Mouse (Mus musculus) common myeloid progenitor, adult 5-6 weeks (primary cell): Measurements from ENCODE around the gene Ski. TPM values are rescaled to one million over a fixed set of nuclear protein-coding genes. Genes with fewer than 3 reads are reported as not detected.

Experiments
- ATAC-seq: replicated peaks from 2 replicates; pipeline ENCODE4 v1.8.0; 2016; ENCODE audit warnings: low read depth, mild to moderate bottlenecking, moderate TSS enrichment, inconsistent platforms; ENCODE audit not compliant: poor library complexity, severe bottlenecking
- total RNA-seq: library from RNA; stranded (forward); fragments of 200-1000, 187-1606 nt; gene quantifications from 2 replicates; pipeline ENCODE4 v1.2.3, GENCODE M21; 2017

Ski gene
- total RNA-seq, 1 experiment from 2014 or later: 9.9 TPM

DNA sequence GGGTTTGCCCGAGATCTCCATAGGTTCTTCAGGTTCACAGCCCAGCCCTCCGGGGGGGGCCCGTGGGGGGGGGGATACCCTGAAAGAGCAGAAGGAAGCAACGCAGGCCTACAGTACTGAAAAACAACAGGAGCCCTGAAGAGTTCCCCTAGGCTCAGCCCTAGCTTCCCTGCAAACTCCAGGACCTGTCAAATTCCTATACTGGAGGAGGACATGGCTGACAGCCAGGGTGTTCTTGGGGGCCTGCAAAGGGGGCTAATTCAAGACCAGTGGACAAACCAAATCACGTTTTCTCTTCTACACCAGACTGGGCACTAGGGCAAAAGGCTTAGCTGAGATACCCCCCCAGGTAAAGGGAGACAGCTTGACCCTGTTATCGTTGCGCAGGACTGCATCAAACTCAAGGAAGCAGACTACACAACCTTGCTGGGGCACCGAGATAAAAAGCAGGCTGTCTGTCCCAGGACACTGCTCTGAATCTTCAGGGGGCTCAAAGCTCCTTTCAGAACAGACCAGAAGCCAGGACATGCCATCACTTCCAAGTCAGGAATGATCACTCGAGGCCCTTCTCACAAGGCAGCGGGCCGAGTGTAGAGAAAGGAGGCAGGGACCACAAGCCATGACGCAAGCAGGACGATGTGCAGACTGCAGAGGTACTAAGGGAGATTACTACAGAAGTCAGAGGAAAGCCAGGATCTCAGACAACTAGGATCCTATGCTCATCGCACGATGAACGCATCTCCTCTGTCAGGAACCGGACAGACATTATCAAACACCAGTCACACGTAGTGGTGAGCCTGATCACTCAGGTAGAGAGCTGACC is 37.9 kb downstream of the Ski start:
- ATAC-seq: no peak

DNA sequence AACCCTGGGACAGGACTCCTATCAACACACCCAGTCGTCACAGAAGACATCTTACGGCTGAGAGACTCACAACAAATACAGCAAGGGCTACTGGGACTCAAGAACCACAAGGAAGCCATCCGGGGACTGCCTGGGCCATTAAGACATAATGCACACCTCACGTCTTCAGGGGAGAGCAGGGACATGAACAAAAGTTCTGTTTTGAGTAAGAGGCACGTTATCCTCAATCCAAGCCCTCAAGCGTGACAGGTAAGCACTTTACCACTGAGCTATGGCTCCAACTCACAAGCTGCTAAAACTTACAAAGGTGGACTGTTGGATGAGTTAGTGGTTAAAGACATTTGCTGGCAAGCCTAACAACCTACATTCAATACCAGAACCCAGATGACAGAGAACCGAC is 39.2 kb downstream of the Ski start:
- ATAC-seq: no peak

DNA sequence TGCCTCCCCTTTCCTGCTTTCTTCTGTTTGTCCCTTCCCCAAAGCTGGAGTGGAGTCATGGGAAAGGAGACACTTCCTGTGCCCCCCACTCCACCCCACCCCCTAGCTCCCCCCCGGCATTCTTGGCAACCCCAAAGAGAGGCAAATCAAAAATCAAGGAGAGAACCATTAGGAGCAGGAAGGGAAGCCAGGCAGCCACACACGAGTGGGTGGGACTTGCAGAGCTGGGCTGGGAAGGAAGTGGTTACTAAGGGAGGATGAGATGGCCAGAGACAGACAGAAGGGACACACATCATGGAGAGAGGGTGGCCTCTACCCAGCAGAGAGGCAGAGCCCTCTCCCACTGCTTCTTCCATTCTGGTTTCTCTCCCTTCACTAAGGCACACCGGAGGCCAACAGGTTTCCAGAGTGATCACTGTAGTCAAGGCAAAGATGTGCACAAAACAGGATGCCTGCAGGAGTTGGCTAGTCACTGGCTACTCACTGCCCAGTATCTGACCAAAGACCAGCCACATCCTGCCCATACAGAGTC is 43.3 kb downstream of the Ski start:
- peak; percentile 77 for ATAC-seq

DNA sequence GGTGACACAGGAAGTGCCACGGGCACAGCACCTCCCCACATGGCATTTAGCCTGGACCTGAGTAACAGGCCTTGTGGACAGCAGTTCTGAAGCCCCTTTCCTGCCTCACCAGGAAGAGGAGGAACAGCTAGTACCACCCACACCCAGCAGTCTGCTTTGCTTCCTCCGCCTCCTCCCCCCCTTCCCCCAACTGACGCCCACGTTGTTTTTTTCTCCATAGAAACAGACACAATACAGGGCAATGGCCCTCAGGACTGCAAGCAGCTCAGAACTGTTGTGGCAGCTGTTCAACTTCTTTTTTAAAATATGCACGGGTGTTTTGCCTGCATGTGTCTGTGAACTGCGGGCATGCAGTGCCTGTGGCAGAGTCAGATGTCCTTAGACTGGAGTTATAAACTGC is 44.1 kb downstream of the Ski start:
- peak; percentile 79 for ATAC-seq

DNA sequence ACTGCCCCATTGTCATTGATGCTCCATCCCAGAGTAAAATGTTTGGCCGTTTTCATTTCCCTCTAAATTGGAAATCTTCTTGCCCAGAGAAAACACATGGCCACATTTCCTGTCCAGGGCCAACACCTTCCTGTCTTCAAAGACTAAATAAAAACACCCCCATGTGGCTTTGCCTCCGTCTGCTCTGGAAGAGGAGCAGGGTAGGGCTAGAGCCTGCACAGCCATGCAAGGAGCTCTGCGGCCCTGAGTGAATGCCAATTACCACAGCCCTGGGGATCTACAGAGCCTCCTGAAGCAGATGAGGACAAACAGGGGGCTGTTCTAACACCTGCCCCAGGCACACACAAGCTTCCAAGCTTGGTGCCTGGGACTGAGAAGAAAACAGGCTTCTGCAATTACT is 46.2 kb downstream of the Ski start:
- ATAC-seq: no peak

DNA sequence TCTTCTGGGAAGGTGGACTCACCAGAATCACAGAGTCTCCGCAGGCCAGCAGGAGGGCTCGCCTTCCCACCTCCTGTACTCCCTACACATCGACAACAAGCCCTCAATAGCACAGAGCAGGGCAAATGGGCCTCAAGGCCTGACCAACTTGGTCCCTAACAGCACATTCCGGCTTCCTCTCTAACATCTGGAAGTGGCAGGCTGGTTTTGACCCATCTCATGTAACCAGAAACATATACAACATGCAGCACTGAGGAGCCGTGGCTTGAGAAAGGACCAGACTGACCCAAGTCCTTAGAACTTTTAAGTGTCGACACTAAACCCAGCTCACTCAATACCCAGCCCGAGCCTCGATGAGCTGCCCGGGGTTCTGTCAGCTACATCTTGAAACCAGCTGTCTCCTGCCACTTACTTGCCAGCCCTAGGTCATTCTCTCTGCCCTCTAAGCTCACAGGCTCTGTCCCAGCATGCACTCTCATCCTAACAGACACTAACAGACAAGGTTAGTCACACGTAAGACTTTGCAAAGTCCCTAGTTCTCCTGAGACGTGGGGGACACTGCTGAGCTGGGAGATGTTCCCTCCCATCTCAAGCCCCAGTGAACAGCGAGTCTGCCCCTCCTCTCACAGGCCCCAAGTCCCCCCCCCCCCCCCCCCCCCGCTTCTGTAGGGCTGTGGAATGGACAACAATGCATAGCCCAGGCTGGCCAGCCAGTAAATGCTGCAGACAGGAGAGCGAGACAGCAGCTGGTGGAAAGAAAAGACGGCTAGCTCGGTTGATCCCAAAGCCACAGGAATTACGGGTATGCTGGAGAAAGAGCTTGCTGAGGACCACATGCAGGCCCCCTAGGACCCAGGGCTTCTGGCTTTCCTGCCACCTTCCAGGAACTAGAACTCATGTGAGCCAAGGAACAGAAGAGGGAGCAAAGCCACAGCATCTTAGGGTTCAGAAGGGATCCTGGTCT is 48.3 kb downstream of the Ski start:
- ATAC-seq: no peak

DNA sequence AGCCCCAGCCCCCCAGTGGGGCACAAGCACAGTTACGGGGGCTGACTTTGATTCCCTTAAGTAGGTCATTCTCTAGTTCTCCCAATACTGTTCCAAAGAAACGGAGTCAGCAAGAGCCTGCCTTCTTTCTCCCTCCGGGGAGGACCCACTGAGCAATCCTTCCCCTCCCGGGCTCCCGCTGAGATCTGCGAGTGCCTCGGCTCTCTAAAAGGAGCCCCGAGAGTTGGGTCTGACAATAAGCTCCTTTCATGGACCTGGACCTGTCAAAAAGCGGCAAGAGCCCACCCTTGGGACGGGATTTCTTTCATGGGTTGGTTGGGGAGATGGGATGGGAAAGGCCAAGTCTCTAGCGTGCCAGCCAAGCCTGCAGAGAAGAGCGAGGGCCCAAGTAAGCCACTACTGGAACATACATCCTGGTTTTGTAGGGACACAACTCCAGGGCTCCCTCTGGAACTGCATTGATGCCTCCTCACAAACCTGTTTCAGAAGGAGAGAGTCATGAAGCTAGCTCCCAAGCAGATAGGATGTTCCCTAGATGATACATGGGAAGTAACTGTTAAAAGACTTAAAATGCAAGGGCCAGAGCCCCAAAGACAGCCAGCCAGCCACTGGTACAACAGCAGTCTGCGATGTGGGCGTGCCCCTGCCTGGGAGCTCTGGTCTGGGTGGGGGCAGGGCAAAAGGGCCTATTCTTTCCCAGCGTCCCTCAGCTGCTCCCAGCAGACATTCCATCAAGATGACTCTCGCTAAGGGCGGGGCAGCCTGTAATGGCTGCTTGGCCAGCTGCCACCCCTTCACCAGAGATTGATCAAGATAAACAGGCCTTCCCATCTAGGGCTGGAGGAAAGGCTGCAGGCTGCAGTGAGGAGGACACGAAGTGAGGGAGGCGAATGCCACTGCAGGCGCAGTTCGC is 49.2 kb downstream of the Ski start:
- ATAC-seq: peak; percentile 41

DNA sequence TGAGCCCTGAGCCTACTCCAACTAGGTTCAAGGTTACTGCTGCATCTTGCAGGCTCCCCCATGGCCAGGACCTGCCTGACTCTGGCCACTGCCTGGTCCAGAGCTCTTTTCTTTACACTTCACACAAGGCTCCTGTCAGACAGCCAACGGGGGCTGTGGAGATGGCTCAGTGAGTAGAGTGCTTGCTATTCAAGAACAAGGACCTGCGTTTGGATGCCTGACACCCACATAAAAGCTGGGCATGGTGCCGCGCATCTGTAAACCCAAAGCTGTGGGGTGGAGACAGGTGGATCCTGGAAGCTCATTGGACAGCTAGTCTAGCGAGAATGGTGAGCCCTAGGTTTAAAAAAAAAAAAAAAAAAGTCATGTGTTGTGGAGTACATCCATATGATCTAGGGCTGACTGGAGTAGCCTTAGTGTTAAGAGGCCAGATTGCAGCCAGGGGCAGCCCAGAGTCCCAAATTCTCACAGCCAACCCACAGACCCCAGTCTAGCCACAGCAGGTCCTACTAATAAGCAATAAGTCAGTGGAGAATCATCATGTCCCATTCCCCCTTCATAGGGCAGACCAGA is 50.3 kb downstream of the Ski start:
- no peak for ATAC-seq

DNA sequence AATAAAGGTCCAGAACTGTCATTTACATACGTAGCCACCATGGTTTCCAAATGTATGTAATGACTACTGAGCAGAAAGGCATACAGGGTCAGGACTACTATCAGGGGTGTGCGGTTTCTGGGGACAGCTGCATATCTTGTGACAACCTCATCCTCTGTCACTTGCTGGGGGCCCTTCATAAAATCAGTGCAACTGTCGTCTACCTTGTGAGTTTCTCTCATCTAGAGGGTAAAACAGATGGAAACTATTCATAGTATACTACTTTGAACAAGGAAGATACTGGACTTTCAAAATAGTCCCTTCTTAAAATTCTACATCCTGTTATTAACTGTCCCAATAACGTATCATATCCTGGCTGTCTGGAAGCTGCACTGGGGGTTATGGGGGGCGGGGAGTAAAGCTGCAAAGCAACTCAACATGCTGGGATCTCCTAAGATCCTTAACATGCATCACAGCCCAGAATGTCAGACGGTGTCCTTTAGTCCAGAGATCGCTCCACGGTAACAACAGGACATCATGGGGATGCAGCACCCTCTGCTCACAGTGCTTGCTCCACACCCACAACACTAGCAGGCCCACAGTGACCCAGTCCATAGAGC is 51.7 kb downstream of the Ski start:
- ATAC-seq: no peak

DNA sequence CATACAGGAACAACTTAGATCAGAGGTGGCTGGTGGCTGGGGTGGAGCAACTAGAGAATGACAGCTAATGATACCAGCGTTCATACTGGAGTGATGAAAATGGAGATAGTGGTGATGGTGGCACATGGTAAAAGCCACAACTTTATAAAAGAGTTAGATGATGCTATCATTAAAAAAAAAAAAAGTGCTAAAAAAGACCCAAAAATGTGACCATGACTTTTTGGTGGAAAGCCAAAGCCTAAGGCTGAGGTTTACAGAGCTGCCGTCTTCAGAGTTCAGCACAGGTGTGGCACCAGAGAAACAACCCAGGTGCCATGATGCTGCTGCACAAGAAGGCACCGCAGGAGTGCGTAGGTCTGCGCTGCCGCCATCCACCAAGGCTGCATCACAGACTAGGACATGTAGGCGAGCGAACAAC is 53.5 kb downstream of the Ski start:
- no peak for ATAC-seq

DNA sequence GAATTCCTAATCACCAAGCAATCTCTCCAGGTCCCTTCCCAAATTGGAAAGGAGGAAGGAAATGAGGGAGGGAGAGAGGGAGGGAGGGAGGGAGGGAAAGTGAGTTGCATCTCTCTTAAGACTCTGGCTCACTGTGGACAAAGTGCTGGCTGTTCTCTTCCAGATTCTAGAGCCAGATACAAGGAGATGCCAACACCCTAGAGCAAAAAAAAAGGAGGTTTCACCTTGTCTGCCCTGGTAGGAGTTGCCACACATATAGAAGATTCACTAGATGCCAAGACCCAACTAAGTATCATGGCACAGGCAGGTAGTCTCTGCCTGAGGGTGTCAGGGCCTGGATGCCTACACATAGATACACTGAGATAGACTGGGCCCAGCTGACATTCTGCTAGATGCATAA is 56.5 kb downstream of the Ski start:
- ATAC-seq: no peak

DNA sequence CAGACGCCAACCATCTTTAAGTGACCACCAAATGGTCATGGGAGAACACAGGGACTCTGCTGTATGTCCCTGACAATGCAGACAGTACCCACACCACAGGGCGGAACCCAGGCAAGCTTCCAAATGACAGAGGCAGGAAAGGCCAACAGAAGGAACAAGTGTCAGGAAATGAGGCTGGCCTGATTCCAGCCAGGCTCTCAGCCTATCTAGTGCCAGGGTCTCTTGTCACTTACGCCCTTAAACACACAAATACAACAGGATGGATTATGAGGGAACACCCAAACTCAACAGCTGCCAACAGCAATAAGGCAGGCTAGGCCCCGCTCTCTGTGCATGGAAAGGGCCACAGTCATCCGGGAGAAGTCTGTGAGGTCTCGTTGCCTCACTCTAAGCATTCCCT is 57.8 kb downstream of the Ski start:
- ATAC-seq: peak; percentile 53

DNA sequence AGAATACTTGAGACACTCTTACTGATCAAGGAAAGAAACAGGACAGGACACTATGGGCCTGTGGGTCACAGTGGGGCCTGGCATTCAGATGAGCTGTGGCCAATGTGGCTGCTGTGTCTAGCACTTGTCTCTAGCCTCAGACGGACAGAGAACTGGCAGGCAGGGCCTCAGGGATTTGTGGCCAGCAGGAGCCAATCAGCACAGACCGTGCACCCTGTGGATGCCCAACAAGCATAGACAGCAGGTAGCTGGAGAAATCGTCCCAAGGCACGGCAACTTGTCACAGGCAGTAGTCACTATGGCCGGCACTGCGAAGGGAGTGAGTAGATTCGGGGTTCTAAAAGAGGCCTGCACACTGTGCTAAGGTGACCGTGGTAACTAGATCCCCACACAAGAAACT is 58.7 kb downstream of the Ski start:
- ATAC-seq: no peak

DNA sequence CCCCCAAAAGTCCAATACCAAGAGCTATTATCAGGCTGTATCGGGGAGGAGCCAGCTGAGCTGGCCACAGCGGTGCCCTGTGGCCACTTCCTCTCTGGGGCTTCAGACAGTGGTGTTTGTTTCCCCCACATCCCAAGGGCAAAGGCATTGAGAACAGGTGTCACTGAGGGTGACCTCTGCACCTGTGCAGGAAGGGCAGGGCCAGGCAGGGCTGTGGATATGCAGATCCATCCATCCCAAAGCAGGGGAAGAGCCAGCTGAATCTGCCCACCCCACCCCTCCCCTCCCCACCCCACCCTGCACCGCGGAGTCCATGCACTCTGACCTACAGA is 59.1 kb downstream of the Ski start:
- 0 out of 2 replicates have a peak, but pooled peaks have one; percentile 12 for ATAC-seq

DNA sequence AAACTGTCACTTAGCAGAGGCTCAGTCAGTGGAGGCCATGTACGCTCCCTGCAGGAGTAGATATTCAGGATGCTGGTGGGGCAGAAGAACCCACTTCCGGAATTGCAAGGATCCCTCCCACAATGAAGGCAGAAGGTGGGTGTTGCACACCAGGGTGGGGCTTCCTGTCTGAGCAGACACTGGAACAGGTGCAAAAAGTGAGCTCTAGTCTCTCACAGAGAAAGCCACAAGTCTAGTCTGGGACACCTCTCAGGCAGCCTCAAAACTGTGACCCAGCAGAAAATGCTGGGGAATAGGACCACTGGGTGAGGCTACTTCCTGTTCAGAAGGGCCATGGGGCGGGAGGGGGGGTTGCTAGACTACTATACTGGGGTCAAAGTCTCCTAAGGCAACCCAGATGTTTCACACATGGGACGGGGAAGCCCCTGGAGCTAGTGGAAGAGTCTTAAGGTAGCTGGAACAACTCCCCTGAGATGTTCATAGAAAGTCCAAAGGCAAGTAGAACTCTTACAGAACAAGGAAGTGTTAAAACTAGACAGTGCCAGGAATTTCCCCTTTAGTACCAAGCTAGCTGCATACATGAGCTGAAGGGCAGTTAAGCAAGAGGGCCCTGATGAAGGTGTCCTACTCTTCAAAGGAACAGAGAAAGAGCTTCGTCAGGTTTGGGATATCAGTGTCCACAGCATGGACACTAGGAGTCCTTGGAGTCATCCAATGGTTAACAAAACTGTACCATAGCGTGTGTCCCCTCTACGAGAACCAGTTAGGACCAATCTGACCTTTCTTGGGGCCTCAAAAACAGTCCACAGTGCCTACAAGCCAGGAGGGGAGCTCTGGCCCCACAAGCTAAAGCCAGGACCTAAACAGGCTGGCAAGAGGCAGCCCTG is 59.7 kb downstream of the Ski start:
- peak; percentile 60 for ATAC-seq

DNA sequence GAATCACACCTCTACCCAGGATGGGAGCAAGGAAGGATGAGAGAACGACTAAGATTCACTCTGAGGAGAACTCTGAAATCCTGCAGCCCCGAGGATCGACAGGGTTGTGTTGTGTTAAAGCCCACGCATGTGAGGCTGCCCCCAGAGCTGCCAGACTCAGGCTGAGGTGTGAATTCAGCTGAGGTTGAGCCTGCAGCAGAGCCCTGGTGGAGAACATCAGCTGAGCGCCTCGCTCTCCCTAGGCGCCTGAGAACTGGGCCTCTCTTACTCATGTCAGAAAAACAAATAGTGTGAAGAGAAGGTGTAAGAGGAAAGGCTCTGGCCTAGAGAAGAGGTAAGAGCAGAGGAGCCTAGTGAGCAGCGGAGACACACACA is 63.9 kb downstream of the Ski start:
- ATAC-seq: no peak

DNA sequence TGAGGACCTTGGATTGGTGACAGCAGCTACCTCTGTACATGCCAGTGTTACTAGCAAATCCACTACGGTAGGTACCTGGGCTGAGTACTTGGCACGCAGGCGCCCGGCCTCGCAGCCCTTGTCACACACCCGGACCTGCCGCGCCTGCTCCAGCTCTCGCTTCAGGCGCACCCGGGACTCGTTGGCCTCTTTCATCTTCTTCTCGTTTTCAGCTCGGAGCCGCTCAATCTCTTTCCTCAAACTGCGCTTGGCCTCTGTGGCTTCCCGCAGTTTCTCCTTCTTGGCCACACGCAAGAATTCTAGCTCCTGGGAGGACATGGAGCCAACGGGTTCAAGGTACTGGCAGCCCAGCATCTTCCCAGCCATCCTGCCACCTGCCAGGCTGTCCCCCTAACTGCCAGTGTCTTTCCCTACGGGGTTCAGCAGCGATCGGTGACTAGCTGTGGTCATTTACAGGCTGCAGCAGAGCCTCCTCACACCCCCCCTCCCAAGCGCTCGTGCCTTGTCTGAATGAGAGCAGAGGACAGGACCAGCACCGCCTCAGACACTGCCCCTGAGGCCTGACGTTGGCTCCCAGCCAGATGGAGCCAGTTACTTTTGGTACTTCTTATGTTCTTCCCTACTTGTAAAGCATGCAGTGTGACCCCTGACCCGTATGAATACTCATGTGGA is 64.4 kb downstream of the Ski start:
- ATAC-seq: no peak

DNA sequence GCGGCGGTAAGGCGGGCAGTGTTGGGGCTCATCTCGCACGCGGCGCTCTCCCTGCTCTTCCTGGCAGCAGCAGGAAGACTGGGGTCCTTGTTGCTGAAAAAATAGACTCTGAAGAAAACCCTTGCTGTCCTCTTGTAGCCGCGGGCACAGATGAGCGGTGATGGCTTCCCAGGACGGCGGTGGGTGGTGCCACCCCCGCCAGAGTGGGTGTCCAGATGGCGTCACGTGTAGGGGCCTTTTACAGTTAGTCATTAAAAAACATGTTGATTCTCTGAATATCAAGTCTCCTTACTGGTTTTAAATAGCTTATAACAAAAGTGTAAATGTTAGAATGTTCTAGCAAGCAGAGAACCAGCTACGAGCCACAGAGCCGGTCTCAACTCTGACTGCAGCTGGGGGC is 65.7 kb downstream of the Ski start:
- no peak for ATAC-seq
